Mouse (Mus musculus) thymus, postnatal 10 days (tissue): ENCODE measurements around the gene Tex35.

ENCODE experiments used
- DNase-seq, 2 experiments: peaks; one replicate each; pipeline ENCODE4 v3.0.0; 2021; ENCODE audit warnings: low spot score in 2 of 2

The Tex35 gene

GRCm38 (mm10) chr1:157081999-157082398, 26.5 kb downstream of the Tex35 start:
- DNase-seq = no peak

- DNase-seq = peak in 1 of 2 experiments; percentile 46
Observed at GRCm38 (mm10) chr1:157081076-157081804, 27.2 kb downstream of the Tex35 start.

- DNase-seq = no peak
Observed at GRCm38 (mm10) chr1:157080071-157080470, 28.4 kb downstream of the Tex35 start.

GRCm38 (mm10) chr1:157079384-157080025, 29.0 kb downstream of the Tex35 start:
- peak; percentile 22 to 61 for DNase-seq

- DNase-seq = peak; percentile 78 to 96
Observed at GRCm38 (mm10) chr1:157076781-157077705, 31.4 kb downstream of the Tex35 start.

GRCm38 (mm10) chr1:157076257-157076656, 32.2 kb downstream of the Tex35 start:
- peak; percentile 52 to 82 for DNase-seq

GRCm38 (mm10) chr1:157074937-157075336, 33.5 kb downstream of the Tex35 start:
- DNase-seq = no peak

GRCm38 (mm10) chr1:157074371-157074770, 34.1 kb downstream of the Tex35 start:
- no peak for DNase-seq

GRCm38 (mm10) chr1:157073592-157073991, 34.9 kb downstream of the Tex35 start:
- no peak for DNase-seq

GRCm38 (mm10) chr1:157069181-157069828, 39.2 kb downstream of the Tex35 start:
- no peak for DNase-seq

GRCm38 (mm10) chr1:157068316-157068715, 40.2 kb downstream of the Tex35 start:
- DNase-seq = no peak

GRCm38 (mm10) chr1:157065819-157066730, 42.4 kb downstream of the Tex35 start:
- no peak for DNase-seq

- no peak for DNase-seq
Observed at GRCm38 (mm10) chr1:157063318-157064115, 45.0 kb downstream of the Tex35 start.

GRCm38 (mm10) chr1:157062445-157062825, 46.0 kb downstream of the Tex35 start:
- DNase-seq = no peak

GRCm38 (mm10) chr1:157061800-157062444, 46.6 kb downstream of the Tex35 start:
- DNase-seq = no peak

- no peak for DNase-seq
Observed at GRCm38 (mm10) chr1:157061170-157061569, 47.3 kb downstream of the Tex35 start.

- DNase-seq = no peak
Observed at GRCm38 (mm10) chr1:157060441-157061135, 47.9 kb downstream of the Tex35 start.

GRCm38 (mm10) chr1:157055901-157056300, 52.6 kb downstream of the Tex35 start:
- DNase-seq = no peak
